Mouse (Mus musculus) ES-E14 (cell line): ENCODE data around the gene Adamts5.

ENCODE experiments used
- HCFC1 ChIP-seq: IDR thresholded peaks from 2 replicates; pipeline ENCODE4 v1.6.1; 2012; ENCODE audit warnings: low read length, inconsistent platforms, borderline replicate concordance; ENCODE audit not compliant: insufficient read depth
- MAFK ChIP-seq: IDR thresholded peaks from 2 replicates; pipeline ENCODE4 v1.6.1; 2014; ENCODE audit warnings: mild to moderate bottlenecking, low read depth, low read length, inconsistent platforms; ENCODE audit not compliant: insufficient read depth
- ZC3H11A ChIP-seq: IDR thresholded peaks from 2 replicates; pipeline ENCODE4 v1.6.1; 2012; ENCODE audit warnings: low read depth, mild to moderate bottlenecking, inconsistent platforms, low read length, borderline replicate concordance

DNA sequence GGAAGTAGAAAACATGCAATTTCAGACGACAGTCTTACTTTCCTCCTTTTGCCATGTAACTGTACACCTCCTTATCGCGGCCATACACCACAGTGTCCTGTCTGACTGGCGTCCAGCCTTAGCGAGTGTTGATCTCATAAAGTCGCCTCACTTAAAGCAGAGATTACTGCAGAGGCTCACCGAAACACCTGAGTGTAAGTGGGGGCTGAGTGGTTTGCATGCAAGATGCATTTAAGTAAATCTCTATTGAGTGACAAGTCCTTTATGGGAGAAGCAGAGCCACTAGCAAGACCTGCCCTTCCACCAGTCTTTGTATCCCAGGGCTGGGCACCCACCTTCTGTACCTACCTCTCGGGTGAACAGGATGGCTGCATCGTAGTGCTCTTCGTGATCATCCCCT, 2.8 kb downstream of the Adamts5 start:
- no peak for TF ChIP-seq HCFC1
- no peak for TF ChIP-seq MAFK
- no peak for TF ChIP-seq ZC3H11A
